Mouse (Mus musculus): ENCODE results near the gene Fgf8. TPM values are rescaled to one million over a fixed set of nuclear protein-coding genes. Genes with fewer than 3 reads are reported as not detected.

Fgf8 gene
- polyA plus RNA-seq, 1 experiment from 2014 or later: not detected

DNA sequence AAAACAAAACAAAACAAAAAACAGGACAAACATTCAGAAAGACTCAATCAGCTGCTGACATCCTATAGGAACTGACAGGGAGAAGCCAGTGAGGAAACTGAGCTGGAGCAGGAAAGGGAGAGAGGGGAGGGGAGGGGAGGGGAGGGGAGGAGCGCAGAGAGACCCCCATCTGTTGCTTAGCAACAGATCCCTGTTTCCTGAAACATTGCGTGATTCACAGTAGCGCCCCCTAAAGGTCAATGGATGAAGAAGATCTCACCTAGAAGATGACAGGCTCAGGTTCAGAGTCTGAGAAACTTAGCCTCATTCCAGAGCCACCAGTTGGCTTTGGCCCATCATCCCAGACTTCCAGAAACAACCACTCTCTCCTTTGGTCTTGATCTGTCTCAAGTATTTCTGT lies 48.7 kb downstream of the Fgf8 start:
- DNase-seq (ENCODE audit: low spot score): no peak
- Histone ChIP-seq H3K27me3 (replicated peaks; ENCODE audit: insufficient read depth, low read length) (0 out of 2 replicates have a peak, but pooled peaks cover 3% of the 10 kb centered on the region), H3K9me3 (ENCODE audit: low read length) (no peaks in the 10 kb centered on the region), H3K9ac (replicated peaks; ENCODE audit: low read depth) (no peak overlapping the region), H3K4me2 (replicated peaks; ENCODE audit: low read depth, low read length) (no peak overlapping the region), H3K4me1 (ENCODE audit: insufficient read depth, low read depth, low read length) (no peaks in the 10 kb centered on the region), H3K27ac (ENCODE audit: low read length) (no peak overlapping the region), H3K4me3 (ENCODE audit: low read depth, low read length) (no peak overlapping the region), H3K36me3 (ENCODE audit: insufficient read depth, low read length) (no peaks in the 10 kb centered on the region)
- peak; percentile 28 for TF ChIP-seq CTCF (IDR thresholded peaks at IDR 0.05)
- no peak for TF ChIP-seq EP300 (IDR thresholded peaks at IDR 0.05)
- WGBS: 35% methylated on average over 3 of the region's 3 CpGs
- ATAC-seq: no peak

DNA sequence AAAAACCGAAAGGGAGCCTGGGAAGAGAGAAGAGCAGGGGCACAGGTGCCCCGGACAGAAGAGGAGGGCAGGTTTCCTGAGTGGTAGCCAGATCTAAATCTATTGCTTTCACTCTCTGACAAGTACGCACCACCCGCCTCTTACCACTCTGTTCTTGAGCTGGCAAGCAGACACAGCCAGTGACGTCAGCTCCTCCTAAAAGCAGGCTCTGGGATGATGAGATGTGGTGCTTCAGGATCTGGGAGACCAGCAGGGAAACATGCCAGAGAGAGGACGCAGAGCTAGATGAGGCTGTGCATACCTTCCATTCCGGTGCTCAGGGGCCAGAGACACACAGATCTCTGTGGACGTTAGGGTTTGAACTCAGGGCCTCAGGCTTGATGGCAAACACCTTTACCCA lies 50.5 kb downstream of the Fgf8 start:
- no peak for DNase-seq (ENCODE audit: low spot score)
- WGBS: 72% methylated on average over 8 of the region's 8 CpGs

DNA sequence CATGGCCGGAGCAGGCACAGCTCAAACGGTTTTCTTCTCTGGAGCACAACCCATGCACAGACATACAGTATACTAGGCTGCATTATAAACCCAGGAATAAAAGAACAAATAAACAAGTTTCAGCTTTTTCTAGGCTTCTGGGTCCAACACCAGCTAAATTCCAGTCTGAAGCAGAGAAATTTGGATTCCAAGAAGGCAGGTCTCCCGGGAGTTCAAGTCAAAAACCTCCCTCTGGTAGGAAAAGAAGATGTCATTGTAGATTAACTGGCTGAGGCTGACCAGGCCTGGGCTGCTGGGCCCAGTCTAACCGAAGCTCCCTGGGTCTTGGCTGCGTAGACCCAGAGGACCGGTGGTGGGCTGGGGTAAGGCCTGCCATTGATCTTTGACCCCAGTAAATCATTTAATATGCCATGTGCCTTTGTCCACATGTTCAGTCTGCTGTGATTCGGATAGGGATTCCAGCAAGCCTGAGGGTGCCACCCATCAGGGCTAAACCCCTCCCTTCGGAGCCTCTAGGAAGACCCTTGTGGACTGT lies 51.6 kb downstream of the Fgf8 start:
- Histone ChIP-seq H3K9ac (replicated peaks; ENCODE audit: low read depth) (no peak overlapping the region), H3K9me3 (ENCODE audit: low read length) (no peaks in the 10 kb centered on the region), H3K27ac (ENCODE audit: low read length) (no peak overlapping the region), H3K4me2 (replicated peaks; ENCODE audit: low read depth, low read length) (no peak overlapping the region), H3K4me3 (ENCODE audit: low read depth, low read length) (no peak overlapping the region), H3K36me3 (ENCODE audit: insufficient read depth, low read length) (no peaks in the 10 kb centered on the region), H3K27me3 (replicated peaks; ENCODE audit: insufficient read depth, low read length) (no peaks in the 10 kb centered on the region), H3K4me1 (ENCODE audit: insufficient read depth, low read depth, low read length) (no peaks in the 10 kb centered on the region)
- ATAC-seq (no peak), DNase-seq (ENCODE audit: low spot score) (no peak)
- TF ChIP-seq CTCF (IDR thresholded peaks at IDR 0.05): no peak
- TF ChIP-seq EP300 (IDR thresholded peaks at IDR 0.05): no peak
- 65% methylated on average over 8 of the region's 8 CpGs for WGBS

More for the DNA sequence above, 50.5 kb downstream of the Fgf8 start:
- TF ChIP-seq CTCF (IDR thresholded peaks at IDR 0.05): no peak
- TF ChIP-seq EP300 (IDR thresholded peaks at IDR 0.05): no peak
- H3K27me3 ChIP-seq (replicated peaks; ENCODE audit: insufficient read depth, low read length): 0 out of 2 replicates have a peak, but pooled peaks cover 2% of the 10 kb centered on the region
- no peak overlapping the region for H3K27ac ChIP-seq (ENCODE audit: low read length)
- H3K4me1 ChIP-seq (ENCODE audit: insufficient read depth, low read depth, low read length): no peaks in the 10 kb centered on the region
- H3K36me3 ChIP-seq (ENCODE audit: insufficient read depth, low read length): no peaks in the 10 kb centered on the region
- H3K4me2 ChIP-seq (replicated peaks; ENCODE audit: low read depth, low read length): no peak overlapping the region
- ATAC-seq: no peak
- H3K9me3 ChIP-seq (ENCODE audit: low read length): no peaks in the 10 kb centered on the region
- H3K9ac ChIP-seq (replicated peaks; ENCODE audit: low read depth): no peak overlapping the region
- H3K4me3 ChIP-seq (ENCODE audit: low read depth, low read length): no peak overlapping the region

DNA sequence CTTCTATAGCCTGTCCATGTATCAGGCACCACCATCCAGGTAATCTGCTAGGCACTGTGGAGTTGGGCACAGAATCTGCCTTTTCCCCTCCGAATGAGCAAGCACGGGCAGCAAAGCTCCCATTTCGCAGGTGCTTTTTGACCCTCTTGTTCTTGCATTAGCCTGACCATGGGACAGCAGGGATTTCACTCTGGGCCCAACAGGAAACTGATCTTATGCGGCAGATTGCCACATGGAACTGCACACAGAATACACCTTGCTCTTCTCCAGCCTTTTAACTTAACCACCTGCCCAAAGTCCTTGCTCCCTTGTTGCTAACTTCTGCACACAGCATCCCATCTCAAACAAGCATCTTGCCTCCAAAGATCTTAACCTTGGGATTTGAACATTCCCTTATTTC lies 55.7 kb downstream of the Fgf8 start:
- WGBS: 65% methylated on average over 4 of the region's 4 CpGs
- DNase-seq (ENCODE audit: low spot score) (no peak), ATAC-seq (no peak)
- Histone ChIP-seq H3K9ac (replicated peaks; ENCODE audit: low read depth) (no peak overlapping the region), H3K9me3 (ENCODE audit: low read length) (no peaks in the 10 kb centered on the region), H3K27me3 (replicated peaks; ENCODE audit: insufficient read depth, low read length) (no peaks in the 10 kb centered on the region), H3K36me3 (ENCODE audit: insufficient read depth, low read length) (no peaks in the 10 kb centered on the region), H3K4me3 (ENCODE audit: low read depth, low read length) (no peak overlapping the region), H3K4me2 (replicated peaks; ENCODE audit: low read depth, low read length) (no peak overlapping the region), H3K4me1 (ENCODE audit: insufficient read depth, low read depth, low read length) (no peaks in the 10 kb centered on the region), H3K27ac (ENCODE audit: low read length) (no peak overlapping the region)
- TF ChIP-seq CTCF (IDR thresholded peaks at IDR 0.05) (no peak), EP300 (IDR thresholded peaks at IDR 0.05) (no peak)

Other genes starting within 250 kb of the Fgf8 start
- 8.7 and 9.7 TPM in 2 replicates for gene Poll, start 182.4 kb downstream of the Fgf8 start, polyA plus RNA-seq (2015; fragmentation: Nextera tagmentation; extraction: Ambion mirVana)
- 40.1 and 44.2 TPM in 2 replicates for gene Gm17018, start 182.3 kb downstream of the Fgf8 start, polyA plus RNA-seq (2015; fragmentation: Nextera tagmentation; extraction: Ambion mirVana)
- 2.9 and 4.6 TPM in 2 replicates for gene Fbxw4, start 82.6 kb downstream of the Fgf8 start, polyA plus RNA-seq (2015; fragmentation: Nextera tagmentation; extraction: Ambion mirVana)
- 7.7 and 8.1 TPM in 2 replicates for gene Npm3, start 6.7 kb upstream of the Fgf8 start, polyA plus RNA-seq (2015; fragmentation: Nextera tagmentation; extraction: Ambion mirVana)
- 26.4 and 33.9 TPM in 2 replicates for gene Mgea5, start 40.9 kb upstream of the Fgf8 start, polyA plus RNA-seq (2015; fragmentation: Nextera tagmentation; extraction: Ambion mirVana)
- 1.0 and 1.4 TPM in 2 replicates for gene Kcnip2, start 73.1 kb upstream of the Fgf8 start, polyA plus RNA-seq (2015; fragmentation: Nextera tagmentation; extraction: Ambion mirVana)